Mouse (Mus musculus): ENCODE data around the gene Cacna1s.
A peak's percentile ranks its signal among the peaks of the same experiment; 100 is the strongest.

GRCm38 (mm10) chr1:136118875-136119274 is 66.3 kb downstream of the Cacna1s start:
- TF ChIP-seq CTCF (IDR thresholded peaks at IDR 0.05; ENCODE audit: insufficient read depth, low read depth, low read length) (no peak), POLR2A (IDR thresholded peaks at IDR 0.05; ENCODE audit: insufficient read depth, low read depth, low read length) (0 out of 2 replicates have a peak, but pooled peaks have one; percentile 0)
